Mouse (Mus musculus) WW6 (cell line): ENCODE measurements around the gene Grik5.

Source experiments
- DNase-seq: peaks from one replicate; pipeline ENCODE4 v3.0.0-alpha.2; 2013; ENCODE audit warnings: low read depth, low spot score

Grik5 gene

DNA sequence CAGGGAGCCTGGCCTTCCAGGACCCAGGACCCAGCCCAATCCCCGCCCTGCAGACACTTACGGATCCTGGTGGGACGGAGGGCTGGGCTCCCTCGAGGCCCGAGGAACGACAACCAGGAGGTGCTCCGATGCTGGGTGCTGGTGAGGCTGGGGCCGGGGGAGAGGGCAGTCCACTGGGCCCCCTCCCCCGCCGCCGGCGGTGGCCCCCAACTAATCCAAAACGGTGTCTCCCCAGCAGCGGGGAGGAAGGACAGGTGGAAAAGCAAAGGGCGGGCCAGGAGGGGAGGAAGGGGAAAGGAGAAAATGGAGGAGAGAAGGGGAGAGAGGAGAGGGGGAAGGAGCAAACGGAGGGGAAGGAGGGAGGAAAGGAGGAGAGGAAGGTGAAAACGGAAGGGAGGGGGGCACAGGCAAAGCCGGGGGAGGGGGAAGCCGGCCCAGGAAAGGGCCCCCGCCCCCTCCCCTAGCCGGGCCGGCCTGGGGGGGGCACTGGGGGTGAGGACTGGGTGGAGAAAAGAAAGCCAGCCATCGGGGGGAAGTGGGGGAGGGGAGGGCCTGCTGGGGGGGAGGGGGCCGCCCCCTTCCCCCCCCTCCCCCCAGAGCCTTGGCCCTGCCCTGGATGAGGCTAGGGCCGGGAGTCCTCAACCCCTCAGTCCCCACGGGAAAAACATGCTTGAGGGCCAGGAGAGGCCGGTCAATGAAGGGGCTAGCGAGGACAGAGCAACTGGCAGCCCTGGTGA is at the start of gene Grik5, which contains the start of gene Zfp574:
TSS of gene Grik5 (minus strand) at position 368 of the 737 bp plus-strand sequence.
TSS of gene Zfp574 (plus strand) at position 589 of the 737 bp plus-strand sequence.
- no peak for DNase-seq

DNA sequence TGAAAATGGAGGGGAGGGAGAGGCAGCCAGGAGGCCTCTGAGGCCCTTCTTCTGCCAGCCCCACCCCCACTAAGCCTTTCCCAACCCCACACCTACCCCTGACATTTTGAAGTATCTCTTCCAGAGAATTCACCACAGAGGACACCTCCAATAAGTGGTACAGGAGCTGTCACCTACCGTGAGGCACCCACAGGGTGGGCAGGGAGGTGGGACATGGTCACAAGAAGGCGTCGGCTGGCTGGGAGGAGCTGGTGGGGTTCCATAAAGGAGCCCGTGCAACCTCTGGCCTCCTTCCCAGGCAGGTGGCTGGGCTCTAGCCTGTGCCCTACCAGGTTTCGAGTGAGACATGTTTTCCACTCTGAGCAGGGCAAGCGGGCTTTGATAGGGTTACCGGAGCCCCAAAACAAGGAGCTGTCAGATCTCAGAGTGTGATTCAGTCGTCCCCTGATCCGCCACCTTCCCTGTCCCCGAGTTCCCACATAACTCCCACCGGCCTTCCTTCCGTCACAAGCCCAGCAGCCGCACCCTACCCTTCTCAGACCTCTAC is 49.2 kb upstream of the Grik5 start:
- DNase-seq = no peak

DNA sequence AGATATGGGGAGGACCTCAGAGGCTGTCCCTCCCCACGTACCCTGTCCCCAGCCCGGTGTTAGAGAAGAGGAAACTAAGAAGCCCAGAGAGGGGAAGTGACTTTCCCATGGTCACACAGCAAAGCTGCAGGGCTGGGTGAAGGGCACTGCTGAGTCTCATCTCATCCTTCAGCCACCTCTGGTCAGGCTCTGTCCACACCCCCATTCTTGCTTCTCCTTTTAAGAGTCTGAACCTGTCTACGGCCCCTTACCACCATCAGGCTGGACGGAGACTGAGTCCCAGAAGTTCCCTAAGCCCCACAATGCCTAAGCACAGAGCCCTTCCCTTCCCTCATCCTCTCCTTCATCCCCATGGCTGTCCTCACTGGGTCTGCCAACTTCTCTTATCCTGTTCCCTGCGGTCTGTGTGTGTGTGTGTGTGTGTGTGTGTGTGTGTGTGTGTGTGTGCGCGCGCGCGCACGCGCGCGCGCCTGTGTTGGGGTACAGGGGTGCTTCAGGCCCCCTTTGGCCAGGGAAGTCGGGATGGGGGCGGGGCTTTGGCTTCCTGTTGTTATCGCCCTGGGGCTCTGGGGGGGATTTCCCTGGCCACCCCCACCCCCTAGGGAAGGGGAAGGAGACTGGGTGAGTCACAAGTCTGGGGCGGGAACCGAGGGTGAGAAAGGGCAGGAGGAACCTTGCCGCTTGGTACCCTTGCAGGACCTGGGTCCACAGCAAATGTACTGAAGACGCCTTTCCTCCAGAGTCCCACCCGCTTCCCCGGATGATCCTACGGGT is 48.1 kb upstream of the Grik5 start:
- no peak for DNase-seq

DNA sequence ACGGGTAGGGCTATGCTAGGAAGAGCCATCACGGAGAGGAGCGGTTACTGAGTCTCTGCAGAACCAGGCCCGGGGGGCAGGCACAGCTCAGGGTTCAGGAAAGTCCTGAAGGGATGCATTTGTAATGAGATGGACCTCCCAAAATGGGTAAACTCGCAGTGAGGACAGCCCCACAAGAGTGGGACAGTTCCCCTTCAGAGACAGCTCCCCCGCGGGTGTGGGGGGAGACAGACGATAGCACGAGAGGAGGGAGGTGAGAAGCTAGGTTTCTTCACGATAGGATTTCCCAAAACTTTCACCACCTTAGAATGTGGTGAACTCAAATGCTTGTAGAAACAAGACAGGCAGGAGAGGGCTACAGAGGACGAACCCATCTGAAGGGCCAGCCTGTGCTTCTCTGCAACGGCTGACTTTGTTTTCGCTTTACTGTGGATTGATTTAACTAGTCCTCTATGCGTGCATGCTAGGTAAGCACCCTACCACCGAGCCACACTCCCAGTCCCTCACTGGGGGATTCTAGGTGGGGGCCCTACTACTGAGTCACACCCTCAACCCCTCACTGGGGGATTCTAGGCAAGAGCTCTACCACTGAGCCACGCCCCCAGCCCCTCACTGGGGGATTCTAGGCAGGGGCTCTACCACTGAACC is 40.9 kb upstream of the Grik5 start:
- no peak for DNase-seq

DNA sequence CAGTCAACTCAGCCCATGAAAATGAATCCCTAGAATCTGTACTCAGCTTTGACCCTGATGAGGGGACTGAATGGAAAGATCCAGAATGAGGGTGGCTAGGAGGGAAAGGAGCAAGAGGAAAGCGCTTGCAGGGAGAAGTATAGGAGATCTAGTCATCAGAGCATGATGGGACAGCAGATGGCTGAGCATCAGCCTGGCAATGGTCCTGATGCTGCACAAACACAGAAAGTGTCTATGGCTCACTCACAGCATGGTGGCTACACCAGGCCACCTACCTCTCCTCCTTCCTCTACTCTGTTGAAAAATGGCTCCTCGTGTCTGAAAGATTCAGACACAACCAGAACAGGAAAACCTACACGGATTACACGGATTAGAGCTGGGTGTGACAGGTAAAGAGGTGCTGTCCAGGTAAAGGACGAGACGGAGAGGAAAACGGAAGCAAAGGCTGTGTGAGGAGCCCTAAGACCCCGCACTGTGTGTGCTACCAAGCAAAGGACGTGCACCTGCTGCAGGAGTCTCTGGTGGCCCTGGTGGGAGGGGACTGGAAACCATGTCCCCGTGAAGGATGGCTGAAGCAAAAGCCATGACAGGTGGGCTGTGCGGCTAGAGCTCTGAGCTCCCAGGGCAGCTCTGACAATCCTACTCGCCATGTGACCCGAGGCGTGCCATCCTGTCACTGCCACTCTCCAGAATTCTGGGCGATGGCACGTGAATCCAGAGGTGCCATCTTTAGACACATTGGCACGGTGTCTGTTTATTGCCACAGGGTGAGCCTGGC is 40.2 kb upstream of the Grik5 start:
- DNase-seq = no peak

DNA sequence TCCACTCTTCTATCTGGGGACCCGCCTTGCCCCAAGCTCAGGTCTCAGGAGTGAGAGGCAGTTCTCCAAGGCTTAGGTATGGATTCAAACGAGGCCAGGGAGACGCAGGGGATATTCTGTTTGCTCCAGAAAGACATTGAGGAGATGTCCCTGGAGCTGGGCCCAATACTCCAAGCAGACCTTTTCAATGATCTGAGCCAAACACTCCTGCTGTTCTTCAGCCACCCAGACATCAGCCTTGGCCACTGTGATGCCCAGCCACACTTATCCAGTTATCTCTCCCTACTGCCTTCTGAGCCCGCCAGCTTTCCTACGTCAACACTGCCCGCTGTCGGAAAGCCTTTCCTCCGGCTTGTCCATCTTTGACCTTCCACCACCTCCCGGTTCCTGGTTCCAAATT is 38.2 kb upstream of the Grik5 start:
- DNase-seq = no peak

DNA sequence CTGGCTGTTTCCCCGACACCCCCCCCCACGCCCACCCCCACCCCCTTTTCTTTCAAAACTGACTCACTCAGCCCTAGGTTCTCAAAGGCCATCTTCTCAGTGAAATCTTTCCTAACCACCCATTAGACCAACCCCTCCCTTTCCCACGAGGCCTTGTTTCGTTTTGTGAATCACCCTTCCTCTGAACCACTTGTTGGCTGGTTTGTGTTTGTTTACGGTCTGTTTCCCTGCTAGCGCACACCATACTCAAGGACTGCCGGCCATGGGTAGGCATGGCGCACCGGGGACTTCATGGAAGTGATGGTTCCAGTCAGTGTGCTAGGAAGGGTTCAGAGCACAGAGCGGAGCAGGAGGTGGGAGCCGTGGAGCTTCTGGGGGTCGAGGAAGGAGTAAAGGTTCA is 37.2 kb upstream of the Grik5 start:
- DNase-seq = no peak

DNA sequence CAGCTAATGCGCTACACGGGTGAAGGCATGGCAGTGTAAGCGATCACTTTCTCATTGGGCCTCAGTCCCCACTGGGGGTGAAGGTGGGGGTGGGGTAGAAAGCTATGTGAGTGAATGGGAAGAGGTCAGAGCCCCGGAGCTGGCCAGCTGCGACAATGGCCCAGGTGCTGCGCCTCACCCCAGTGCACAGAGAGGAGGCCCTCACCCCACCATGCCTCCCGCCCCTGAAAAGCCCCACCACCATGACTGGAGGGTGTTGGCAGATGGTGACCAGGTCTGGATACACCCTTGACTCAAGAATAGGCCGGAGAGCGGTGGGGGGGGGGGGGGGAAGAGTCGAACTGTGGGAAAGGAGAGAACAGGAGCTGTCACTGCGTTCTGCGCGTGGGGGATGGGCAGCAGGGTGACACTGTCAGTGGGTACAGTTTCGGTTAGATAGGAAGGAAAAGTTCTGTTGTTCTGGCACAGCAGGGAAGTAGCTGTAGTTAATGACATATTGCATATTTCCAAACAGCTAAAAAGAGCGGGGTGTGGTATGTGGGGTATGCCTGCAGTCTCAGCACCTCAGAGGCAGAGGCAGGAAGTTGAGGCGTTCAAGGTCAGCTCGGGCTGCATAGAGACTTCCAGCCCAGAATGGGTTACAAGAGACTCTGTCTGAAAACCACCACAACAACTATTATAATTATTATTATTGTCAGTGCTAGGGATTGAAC is 34.8 kb upstream of the Grik5 start:
- no peak for DNase-seq

DNA sequence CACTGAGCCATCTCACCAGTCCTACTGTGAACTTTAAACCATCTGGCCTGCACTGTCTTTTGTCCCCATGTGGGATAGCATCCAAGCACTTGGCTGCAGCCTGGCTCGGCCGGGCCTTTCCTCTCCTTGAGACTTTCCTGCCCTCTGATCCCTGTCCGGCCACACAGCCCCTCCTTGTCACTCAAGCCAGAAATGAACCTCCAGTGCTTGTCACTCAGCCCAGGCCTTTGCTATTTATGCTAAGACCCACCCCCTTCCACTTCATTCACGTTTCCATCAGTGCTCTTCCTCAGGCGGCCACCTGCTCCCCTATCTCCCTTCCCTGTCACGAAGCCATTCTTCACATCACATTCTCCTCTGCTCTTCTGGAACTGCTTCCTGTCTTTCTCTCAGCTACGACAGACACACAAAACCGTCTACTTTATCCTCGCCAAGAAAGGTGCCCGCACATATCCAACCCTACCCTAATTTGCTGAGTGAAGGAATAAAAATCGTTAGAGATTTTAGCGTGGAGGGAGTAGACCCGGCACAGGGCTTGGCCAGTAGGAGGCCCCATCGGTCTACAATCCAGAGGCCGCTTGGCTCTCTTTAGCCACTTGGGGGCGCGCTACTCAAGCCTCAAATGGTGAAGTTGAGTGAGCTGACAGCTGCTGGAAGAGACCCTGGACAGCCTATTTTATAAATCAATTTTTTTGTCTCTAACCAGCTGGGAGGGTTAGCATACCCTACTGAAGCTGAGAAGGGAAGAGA is 33.4 kb upstream of the Grik5 start:
- DNase-seq = no peak

DNA sequence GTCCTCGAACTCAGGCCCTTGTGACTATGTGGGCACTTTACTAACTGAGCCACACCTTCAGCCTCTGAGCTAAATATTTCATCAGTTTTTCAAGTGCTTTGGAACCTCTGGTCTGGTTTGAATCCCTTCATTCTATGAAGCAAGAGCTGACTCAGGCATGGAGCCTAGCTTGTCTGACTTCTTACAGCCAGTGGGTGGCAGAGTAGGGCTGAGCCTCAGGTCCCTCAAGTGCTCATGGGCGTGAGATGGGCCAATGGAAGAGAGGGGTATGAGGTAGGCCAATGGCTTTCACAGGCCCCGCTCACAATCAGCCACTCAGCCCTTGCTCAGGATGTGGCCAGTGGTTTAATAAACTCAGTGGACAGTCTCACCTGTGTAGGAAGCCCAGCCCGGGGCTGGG is 27.4 kb upstream of the Grik5 start:
- DNase-seq = no peak

DNA sequence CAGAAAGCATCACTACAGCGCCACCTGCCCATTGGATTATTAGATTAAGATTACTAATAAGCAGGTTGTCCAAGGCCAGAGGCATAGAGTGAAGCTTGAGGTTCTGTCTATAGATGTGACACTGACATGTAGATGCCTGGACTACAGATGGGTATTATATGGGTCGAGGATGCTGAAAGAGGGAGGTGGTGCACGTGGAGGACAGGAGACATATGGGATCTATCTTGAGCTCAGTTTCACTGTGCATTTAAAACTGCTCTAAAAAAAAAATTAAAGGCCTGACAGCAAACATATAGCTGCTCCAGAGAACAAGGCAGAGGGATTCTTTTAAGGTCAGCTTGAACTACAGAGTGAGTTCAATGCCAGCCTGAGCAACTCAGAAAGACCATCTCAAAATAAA is 26.0 kb upstream of the Grik5 start:
- DNase-seq = no peak

DNA sequence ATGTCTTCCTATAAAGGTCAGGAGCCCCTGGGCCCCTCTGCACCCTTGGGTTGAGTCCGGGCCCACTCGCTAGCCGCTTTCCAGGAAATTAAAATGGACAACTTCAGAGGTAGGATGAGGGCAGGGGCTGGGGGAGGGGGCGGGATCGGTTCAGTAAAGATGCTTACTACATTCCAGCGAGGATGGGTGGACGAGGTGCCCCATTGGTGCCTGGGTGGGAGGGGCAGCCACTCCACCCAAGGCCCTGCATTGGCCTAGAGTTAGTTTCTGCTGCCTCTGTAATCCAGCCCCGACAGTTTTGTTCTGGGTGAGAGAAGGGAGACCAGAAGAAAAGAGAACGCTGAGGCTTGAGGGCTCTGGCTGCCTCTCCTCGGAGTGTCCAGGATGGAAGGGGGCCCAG is 17.7 kb upstream of the Grik5 start:
- no peak for DNase-seq

DNA sequence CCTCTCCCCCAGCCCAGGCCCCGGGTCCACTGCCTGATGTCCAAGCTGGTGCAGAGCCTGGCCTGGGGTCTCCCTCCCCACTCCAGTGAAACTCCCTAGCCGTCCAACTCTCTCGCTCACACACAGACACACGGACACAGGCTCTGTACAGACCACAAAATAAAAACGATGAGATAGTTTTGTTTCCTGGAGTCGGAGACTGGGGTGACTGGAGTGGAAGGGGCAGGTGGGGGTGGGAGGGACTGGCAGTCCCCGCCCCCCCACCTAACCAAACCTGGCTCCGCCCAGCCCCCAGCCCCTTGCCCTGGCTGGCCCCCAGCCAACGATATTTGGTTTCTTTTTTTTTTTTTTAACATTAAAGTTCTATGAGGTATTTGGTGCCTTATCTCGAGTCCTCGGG is 16.8 kb upstream of the Grik5 start:
- DNase-seq = no peak

DNA sequence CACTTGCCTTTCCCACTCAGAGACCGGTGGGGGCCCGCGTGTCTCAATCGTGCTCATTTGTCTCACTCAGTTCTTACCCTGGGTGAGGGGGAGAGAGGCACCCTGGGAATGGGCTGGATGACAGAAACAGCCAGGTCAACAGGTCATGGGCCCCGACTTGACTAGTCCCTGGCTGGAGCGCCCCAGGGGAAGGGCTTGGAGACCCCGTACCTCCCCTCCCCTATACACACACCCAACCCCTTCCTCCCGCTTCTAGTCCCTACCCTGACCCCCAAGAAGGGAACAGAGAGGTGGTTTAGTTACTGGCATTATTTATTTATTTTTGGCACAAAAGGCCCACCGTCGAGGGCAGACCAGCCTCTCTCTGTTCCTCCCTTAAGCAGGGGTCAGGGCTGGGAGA is 16.4 kb upstream of the Grik5 start:
- no peak for DNase-seq

DNA sequence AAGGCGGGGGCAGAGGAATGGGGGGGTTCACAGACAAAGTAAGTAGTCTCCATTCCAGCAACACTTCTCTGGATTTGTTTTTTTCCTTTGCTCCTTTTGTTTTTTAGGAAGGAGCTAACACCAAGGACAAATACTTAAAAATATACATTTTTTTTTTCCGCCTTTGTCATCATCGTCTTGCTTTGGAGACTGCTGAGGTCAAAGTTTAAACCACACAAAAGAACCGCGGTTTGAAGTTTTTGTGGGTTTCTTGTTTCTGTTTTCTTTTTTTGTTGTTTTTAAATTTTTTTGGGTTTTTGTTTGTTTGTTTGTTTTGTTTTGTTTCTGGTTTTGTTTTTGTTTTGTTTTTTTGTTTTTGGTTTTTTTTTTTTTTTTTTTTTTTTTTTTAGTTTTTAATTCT is 15.8 kb upstream of the Grik5 start:
- DNase-seq = no peak

DNA sequence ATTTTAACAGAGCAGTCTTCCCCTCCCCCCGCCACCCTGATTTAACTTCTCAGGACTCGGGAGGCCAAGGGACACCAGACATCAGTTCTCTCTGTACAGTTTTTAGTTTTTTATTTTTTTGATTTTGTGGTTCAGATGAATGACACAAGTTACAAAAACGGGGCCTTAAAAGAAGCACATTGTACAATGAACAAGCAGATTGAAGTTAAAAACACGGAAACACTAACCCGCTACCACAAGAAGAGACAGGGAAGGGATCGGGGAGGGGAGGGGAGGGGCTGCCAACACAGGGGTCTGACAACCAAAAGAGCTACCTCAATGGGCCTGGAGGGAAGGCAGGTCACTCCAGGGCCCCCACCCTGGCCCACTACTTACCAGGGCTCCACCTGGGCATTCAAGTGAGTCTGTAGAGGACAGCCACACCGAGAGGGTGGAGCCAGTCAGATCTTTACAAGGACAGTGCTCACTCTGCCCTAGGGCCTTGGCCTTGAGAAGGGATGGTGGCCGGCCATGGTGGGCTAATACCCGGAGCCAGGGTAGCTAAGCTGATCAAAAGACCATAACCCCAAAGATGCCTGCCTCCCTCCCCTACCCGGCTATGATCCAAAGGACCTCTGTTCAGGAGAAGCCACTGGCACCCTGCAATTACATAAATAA is 15.2 kb upstream of the Grik5 start:
- DNase-seq = no peak

DNA sequence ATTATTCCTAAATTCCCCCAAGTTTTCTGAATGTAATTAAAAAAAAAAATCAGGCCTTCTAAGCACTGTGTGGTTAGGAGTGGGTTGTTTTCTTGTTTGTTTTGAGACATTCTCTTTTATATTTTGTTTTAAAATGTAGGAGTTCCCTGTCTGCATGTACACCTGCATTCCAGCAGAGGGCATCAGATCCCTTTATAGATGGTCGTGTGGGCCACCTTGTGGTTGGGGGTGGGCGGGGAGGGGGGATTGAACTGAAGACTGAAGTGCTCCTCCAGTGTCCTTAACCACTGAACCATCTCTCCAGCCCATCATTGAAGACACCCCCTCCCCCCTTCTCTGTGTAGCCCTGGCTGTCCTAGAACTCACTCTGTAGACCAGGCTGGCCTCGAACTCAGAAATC is 14.5 kb upstream of the Grik5 start:
- no peak for DNase-seq

DNA sequence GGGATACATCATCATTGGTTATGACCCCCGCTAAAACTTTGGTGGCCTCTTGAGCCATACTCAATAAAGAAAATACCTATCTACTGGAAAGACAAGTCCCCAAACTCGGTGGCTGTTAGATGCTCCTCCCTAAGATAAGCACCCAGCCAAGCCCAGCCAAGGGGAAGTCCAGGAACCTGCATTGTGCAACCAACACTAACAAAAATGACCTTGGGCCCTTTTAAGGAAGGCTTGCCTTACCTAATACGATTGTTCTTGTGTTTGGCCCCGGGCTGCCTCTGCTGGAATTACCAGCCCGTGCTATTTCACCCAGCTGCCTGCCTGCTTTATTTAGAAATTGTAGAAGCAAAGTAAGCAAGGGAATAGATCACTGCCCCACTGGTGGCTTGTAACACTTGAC is 12.5 kb upstream of the Grik5 start:
- no peak for DNase-seq

DNA sequence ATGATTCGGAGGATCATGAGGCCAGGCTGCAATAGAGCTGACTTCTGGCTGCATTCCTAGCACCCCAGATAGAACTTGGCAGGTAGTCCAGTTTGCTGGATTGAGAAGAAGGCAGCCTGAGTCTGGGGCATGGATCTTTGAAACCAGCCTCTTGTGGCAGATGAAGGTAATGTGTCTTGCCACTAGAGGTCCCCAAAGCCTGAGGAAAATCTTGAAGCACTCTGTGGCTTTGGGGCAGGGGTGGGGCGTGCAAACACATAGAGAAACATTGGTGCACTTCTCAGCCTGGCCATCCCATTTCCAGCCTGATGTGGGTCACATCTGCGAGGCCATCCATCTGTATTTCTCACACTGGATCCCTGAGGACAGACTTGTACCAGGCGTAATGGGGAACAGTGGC is 10.4 kb upstream of the Grik5 start:
- no peak for DNase-seq

DNA sequence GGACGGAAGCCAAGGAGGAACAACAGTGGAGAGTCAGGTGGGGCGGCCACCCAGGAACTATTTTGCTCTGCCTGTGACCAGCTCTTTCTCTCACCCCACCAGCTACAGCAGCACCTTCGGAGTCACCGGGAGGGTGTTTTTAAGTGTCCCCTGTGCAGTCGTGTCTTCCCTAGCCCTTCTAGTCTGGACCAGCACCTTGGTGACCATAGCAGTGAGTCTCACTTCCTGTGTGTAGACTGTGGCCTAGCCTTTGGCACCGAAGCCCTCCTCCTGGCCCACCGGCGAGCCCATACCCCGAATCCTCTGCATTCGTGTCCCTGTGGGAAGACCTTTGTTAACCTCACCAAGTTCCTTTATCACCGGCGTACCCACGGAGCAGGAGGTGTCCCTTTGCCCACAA is 8.3 kb upstream of the Grik5 start:
- DNase-seq = no peak
